Mouse (Mus musculus): ENCODE measurements around the gene Rsad1. TPM values are rescaled to one million over a fixed set of nuclear protein-coding genes. Genes with fewer than 3 reads are reported as not detected.

Rsad1 gene
- 9.7 and 12.6 TPM in 2 replicates for polyA plus RNA-seq (2015; fragmentation: Nextera tagmentation; extraction: Ambion mirVana)

GRCm38 (mm10) chr11:94548888-94549690 lies at the start of gene Rsad1:
TSS of gene Rsad1 (minus strand) at chr11:94549255.

GRCm38 (mm10) chr11:94564437-94565150 lies 15.5 kb upstream of the Rsad1 start, which contains the start of gene Chad:
TSS of gene Chad (plus strand) at chr11:94565047.

GRCm38 (mm10) chr11:94521219-94521843 lies 27.7 kb downstream of the Rsad1 start, which contains the start of gene Mycbpap:
TSS of gene Mycbpap (minus strand) at chr11:94521742.

GRCm38 (mm10) chr11:94499661-94500152 lies 49.3 kb downstream of the Rsad1 start, which contains the start of gene Epn3:
TSS of gene Epn3 (minus strand) at chr11:94499974.

Other genes starting within 250 kb of the Rsad1 start
- 95.4 and 99.3 TPM in 2 replicates for gene Luc7l3, start 227.3 kb downstream of the Rsad1 start, polyA plus RNA-seq (2015; fragmentation: Nextera tagmentation; extraction: Ambion mirVana)
- gene Ankrd40, start 221.3 kb downstream of the Rsad1 start, polyA plus RNA-seq (2015; fragmentation: Nextera tagmentation; extraction: Ambion mirVana), result 23.5 and 24.0 TPM in 2 replicates
- gene Abcc3, start 156.3 kb downstream of the Rsad1 start, polyA plus RNA-seq (2015; fragmentation: Nextera tagmentation; extraction: Ambion mirVana), result 2.4 and 4.7 TPM in 2 replicates
- gene Cacna1g, start 75.1 kb downstream of the Rsad1 start, polyA plus RNA-seq (2015; fragmentation: Nextera tagmentation; extraction: Ambion mirVana), result 11.5 and 19.1 TPM in 2 replicates
- gene Spata20, start 63.1 kb downstream of the Rsad1 start, polyA plus RNA-seq (2015; fragmentation: Nextera tagmentation; extraction: Ambion mirVana), result 0.97 and 1.2 TPM in 2 replicates
- 1.8 and 2.5 TPM in 2 replicates for gene Epn3, start 49.3 kb downstream of the Rsad1 start, polyA plus RNA-seq (2015; fragmentation: Nextera tagmentation; extraction: Ambion mirVana)
- gene Mycbpap, start 27.5 kb downstream of the Rsad1 start, polyA plus RNA-seq (2015; fragmentation: Nextera tagmentation; extraction: Ambion mirVana), result 0.75 and 0.98 TPM in 2 replicates
- gene Chad, start 15.8 kb upstream of the Rsad1 start, polyA plus RNA-seq (2015; fragmentation: Nextera tagmentation; extraction: Ambion mirVana), result 2.3 TPM in 2 replicates
- gene Acsf2, start 52.6 kb upstream of the Rsad1 start, polyA plus RNA-seq (2015; fragmentation: Nextera tagmentation; extraction: Ambion mirVana), result 2.7 and 3.6 TPM in 2 replicates
- gene Lrrc59, start 80.5 kb upstream of the Rsad1 start, polyA plus RNA-seq (2015; fragmentation: Nextera tagmentation; extraction: Ambion mirVana), result 110 and 117 TPM in 2 replicates
- gene Mrpl27, start 104.5 kb upstream of the Rsad1 start, polyA plus RNA-seq (2015; fragmentation: Nextera tagmentation; extraction: Ambion mirVana), result 189 and 199 TPM in 2 replicates
- 0.86 and 1.5 TPM in 2 replicates for gene Eme1, start 104.7 kb upstream of the Rsad1 start, polyA plus RNA-seq (2015; fragmentation: Nextera tagmentation; extraction: Ambion mirVana)
- gene Xylt2, start 128.3 kb upstream of the Rsad1 start, polyA plus RNA-seq (2015; fragmentation: Nextera tagmentation; extraction: Ambion mirVana), result 18.1 and 19.3 TPM in 2 replicates
- 0.12 TPM in 1 of 2 replicates, not detected in the other for gene Gm11541, start 155.2 kb upstream of the Rsad1 start, polyA plus RNA-seq (2015; fragmentation: Nextera tagmentation; extraction: Ambion mirVana)
- gene Cdc34b, start 192.5 kb upstream of the Rsad1 start, polyA plus RNA-seq (2015; fragmentation: Nextera tagmentation; extraction: Ambion mirVana), result 0.17 TPM in 1 of 2 replicates, not detected in the other
- gene Tmem92, start 233.4 kb upstream of the Rsad1 start, polyA plus RNA-seq (2015; fragmentation: Nextera tagmentation; extraction: Ambion mirVana), result not detected in 2 replicates

All from neural tube, postnatal 0 days (tissue).